Mouse (Mus musculus): ENCODE measurements at regions not wholly inside any gene's neighbourhood (a gene's known extent, or its start where the extent isn't known, plus 50 kb on each side); places are given as distances from the start of the nearest gene placed in this dataset.
"Not testable (repeated sequence)": the region's sequence is repeated elsewhere in the genome, so short reads cannot be mapped to it uniquely, and the experiment has no call there.

DNA sequence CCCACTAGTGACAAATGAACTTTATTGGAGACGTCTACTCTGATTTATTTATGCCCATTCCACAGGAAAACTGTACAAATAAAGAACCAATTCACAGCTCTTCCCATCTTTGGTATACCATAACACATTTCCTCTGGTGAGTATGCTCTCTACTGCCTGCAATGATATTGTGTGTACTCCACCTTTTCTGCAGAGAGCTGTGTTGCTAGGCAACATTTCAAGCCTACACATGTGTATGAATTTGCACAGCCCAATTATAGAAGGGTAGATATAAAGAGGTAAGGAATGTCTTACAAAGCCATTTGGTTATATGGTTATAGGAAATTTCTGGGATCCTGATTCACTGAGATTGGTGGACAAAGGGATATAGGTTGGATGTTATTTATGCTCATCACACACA, 227.4 kb downstream of the 4931408C20Rik start:
- in situ Hi-C loops (cut with MboI, MseI): no loop called here

DNA sequence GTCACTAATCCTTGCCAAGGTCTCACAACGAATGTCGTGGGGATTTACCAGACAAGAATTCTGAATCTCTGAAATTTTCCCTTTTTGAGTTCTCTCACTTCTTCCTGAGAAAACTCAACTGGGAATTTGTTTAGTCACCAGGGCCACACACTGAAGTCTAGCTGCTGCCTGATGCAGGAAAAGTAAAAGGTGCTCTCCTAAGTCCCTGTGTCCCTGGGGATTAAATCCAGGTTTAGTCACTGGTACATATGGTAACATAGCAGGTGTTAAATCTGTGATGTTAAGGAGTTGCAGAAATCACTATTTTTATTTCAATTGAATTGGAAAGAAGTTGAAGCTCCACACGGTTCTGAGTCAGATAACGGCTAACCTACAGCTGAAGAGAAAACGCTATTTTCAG, 260.9 kb downstream of the 4931408C20Rik start:
- in situ Hi-C loops (cut with MboI, MseI): no loop called here

GRCm38 (mm10) chr1:26387938-26388897, 299.0 kb downstream of the 4931408C20Rik start:
- in situ Hi-C loops (cut with MboI, MseI): no loop called here

DNA sequence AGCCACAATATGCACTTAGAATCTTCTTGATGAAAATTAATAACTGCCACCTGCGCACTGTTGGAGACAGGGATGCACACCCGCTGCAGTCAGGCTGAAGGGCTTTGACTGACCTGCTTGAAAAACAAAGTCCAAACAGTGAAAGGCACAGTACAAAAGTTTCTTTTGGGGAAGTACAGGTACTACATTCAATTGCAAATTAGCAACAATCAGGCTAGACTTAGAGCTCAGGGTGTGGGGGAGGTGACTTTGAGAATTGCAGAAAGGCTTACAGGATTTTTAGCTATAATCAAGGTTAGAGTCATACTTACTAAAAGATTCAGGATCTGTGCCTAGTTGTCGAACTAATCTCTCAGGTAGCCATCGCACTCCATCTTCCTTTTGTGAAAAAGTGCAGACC, 346.7 kb downstream of the 4931408C20Rik start:
- in situ Hi-C loops (cut with MboI, MseI): no loop called here

DNA sequence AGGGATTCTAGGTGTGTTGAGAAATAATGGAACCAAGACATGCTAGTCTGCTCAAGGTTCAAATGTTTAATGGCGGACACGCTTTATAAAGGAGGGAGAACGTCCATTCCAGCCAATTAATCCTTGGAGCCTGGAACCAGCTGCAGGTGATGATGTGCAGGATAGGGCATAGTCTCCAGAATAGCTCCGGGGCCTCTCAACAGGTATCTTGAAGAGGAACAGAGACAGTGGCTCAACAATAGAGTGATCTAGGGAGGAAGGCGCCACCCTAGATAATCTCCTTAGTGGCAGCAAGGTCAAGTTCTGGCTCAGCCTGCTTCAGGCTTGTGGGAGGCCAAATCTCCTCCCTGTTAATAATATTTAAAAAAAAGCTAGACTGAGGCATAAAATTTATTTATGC, 347.4 kb downstream of the 4931408C20Rik start:
- in situ Hi-C loops (cut with MboI, MseI): not testable (repeated sequence)

- in situ Hi-C loops (cut with MboI, MseI): no loop called here
Observed at GRCm38 (mm10) chr1:26289582-26289981, 397.7 kb downstream of the 4931408C20Rik start.

DNA sequence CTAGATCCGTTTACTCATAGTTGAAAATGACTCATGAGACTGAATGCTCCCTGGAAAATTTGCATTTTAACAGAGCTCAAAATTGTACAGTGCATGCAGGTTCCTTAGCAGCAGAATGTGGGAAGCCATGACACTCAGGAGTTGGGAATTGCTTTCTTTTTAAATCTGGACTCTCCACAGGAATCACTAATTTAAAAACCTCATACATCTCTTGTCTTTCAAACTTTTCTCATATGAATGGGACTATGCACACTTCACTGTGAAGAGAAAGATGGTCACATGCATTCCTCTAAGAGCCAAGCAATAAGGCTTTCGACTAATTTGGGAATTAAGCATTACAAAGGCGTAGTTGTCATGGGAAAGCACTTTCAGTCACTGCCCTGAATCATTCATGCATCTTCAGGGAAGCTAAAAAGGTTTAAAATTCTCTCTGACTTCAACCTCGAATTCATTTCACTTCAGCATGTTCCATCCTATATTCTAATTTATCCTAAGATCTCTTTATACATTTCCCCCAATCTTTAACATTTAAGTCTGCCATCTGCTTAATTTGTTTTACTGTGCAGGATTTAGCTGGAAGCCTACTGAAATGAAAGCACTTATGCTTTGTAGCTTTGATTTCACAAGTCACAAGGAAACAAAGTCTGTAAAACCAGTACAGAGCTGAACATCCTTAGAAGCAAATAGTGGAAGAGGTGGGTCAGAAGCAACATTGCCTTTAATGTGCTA, 404.2 kb downstream of the 4931408C20Rik start:
- in situ Hi-C loops (cut with MboI, MseI): no loop called here

GRCm38 (mm10) chr1:26276606-26277005, 410.7 kb downstream of the 4931408C20Rik start:
- in situ Hi-C loops (cut with MboI, MseI): no loop called here

DNA sequence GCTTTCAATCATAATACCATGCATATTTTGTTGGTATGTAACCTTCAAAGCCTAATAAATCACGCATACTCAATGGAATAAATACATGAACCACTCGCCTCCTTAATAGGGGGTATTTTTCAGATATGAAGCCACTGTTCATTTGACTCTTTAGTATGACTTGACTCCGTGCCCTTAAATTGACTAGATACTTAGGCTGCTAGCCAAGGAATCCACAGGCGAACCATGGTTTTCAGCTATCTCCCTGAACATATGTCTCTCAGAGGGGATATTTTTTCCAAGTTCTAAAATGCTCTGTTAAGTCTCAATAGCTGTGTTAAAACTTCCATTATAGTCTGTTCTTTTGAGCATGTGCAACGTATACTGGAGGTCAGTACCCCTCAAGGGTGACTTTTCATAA, 413.8 kb upstream of the Adgrb3 start:
- in situ Hi-C loops (cut with MboI, MseI): no loop called here

GRCm38 (mm10) chr1:26229291-26230053, 400.0 kb upstream of the Adgrb3 start:
- in situ Hi-C loops (cut with MboI, MseI): no loop called here

GRCm38 (mm10) chr1:26204443-26204842, 374.9 kb upstream of the Adgrb3 start:
- in situ Hi-C loops (cut with MboI, MseI): loop anchor here (10.0 kb wide), 1 partner anchor 1240 kb away; no protein-coding TSS in a partner anchor

All from regulatory T cell (primary cell).